Mouse (Mus musculus) heart, adult 2 months (tissue): ENCODE results near the gene Emid1.
A peak's percentile ranks its signal among the peaks of the same experiment; 100 is the strongest.

ENCODE experiments used
- CTCF ChIP-seq: fragments of 200-600 bp; IDR thresholded peaks from 2 replicates; pipeline ENCODE4 v1.8.1; 2022; ENCODE audit warnings: antibody characterized with exemption, mild to moderate bottlenecking, moderate library complexity
- EP300 ChIP-seq: fragments of 200-500 bp; IDR thresholded peaks from 2 replicates; pipeline ENCODE4 v1.6.1; 2011; ENCODE audit warnings: low read depth, low read length, control low read depth; ENCODE audit not compliant: insufficient read depth
- POLR2A ChIP-seq: fragments of 200-500 bp; IDR thresholded peaks from 2 replicates; pipeline ENCODE4 v1.6.1; 2011; ENCODE audit warnings: mild to moderate bottlenecking, low read depth, low read length, control low read depth; ENCODE audit not compliant: insufficient read depth

DNA sequence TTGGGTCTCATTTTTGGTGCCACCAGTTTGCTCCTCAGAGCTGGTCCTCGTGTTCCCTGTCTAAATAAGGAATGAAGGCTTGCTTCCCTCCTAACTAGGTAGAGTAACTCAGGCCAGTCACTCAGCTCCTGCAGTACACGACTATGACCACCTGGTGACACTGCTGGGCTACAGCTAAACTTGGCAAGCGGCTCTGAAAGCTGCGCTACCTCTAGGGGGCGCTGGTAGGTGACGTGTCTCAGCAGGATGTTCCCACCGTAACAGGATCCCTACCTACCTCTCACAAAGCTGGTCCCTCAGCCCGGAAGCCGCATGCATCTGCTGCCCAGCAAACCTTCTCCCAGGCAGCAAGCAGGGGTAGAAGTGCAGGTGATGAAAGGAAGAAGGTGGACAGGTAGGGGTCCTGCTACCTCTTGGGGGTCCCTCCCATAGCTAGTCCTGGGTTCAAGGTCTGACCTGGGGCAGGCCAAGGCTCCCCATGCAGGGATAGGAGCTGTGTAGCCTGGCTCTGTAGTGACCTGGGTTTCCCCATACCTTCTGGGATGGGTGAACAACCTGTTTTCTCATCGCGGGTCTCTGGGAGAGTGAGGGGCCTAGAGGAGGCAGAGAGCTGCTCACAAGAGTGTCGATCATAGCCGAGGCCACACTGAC is 37.0 kb downstream of the Emid1 start:
- TF ChIP-seq CTCF (0 out of 2 replicates have a peak, but pooled peaks have one; percentile 100), EP300 (peak; percentile 93), POLR2A (no peak)
